Comparison of ENCODE assay signal across 16 mouse cellular contexts in the genomic region with DNA sequence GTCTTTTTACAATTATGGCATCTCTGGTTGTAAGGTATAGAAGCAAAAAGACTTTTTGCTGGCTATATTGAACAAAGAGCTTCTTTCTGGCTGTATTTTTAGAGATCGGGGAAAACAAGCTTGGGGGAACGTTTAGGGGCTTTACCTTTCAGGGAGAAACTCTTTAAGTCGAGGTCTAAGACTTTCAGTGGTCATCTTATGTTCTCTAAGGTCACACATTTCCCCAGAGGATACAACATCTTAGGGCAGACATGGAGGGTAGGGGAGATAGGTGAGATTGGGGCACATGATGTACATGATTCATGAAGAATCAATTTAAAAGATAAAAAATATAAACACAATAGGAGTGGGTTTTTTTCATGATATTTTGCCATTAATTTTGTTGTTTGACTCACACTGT.
"Had no signal": no experiment of that assay in that cellular context is flagged by ENCODE, and none has a peak within 500 bp of the region (broad histone marks: within the 10 kb centered on the region; RNA-seq: fewer than 3 reads in every experiment).

No protein-coding gene starts in this region.

- H3K9ac ChIP-seq: neural tube, embryonic 13.5 days; neural tube, embryonic 15.5 days; stomach, embryonic 15.5 days had no signal

- H3K4me1 ChIP-seq: neural tube, embryonic 13.5 days; neural tube, embryonic 15.5 days; stomach, embryonic 15.5 days had no signal

- H3K4me3 ChIP-seq: neural tube, embryonic 13.5 days; neural tube, embryonic 15.5 days; stomach, embryonic 15.5 days had no signal

- DNase-seq: retina, postnatal 1 day; right cerebral cortex, adult 18-20 months; right cerebral cortex, postnatal 14 days; right cerebral cortex, postnatal 25 days; right cerebral cortex, postnatal 4 days; spleen, adult 18-20 months; thymus, adult 18-20 months; thymus, adult 2 months; thymus, postnatal 14 days; thymus, postnatal 25 days; thymus, postnatal 36 days; thymus, postnatal 4 days had no signal

- H3K27ac ChIP-seq: neural tube, embryonic 13.5 days; neural tube, embryonic 15.5 days; stomach, embryonic 15.5 days; stomach, postnatal 0 days had no signal

- H3K9me3 ChIP-seq: neural tube, embryonic 13.5 days; neural tube, embryonic 15.5 days; stomach, embryonic 15.5 days had no signal

- H3K4me2 ChIP-seq: neural tube, embryonic 13.5 days; neural tube, embryonic 15.5 days; stomach, embryonic 15.5 days had no signal

- H3K27me3 ChIP-seq: neural tube, embryonic 13.5 days; neural tube, embryonic 15.5 days; stomach, embryonic 15.5 days had no signal

- H3K36me3 ChIP-seq: neural tube, embryonic 13.5 days; neural tube, embryonic 15.5 days; stomach, embryonic 15.5 days had no signal
